Mouse (Mus musculus) embryonic facial prominence, embryonic 13.5 days (tissue): ENCODE data around the gene Nars2. TPM values are rescaled to one million over a fixed set of nuclear protein-coding genes. Genes with fewer than 3 reads are reported as not detected.

Experiments used
- ATAC-seq: fragments of 200-750 bp; cut with Nextera tagmentation; 2 replicates; pipeline ENCODE4 v1.8.0; 2017; ENCODE audit warnings: low read depth; ENCODE audit not compliant: insufficient number of reproducible peaks, insufficient read depth, low FRiP score, low TSS enrichment
- H3K27ac ChIP-seq: fragments of 300-500 bp; sonication (generic); 2 replicates; pipeline ENCODE4 v1.5.1; 2015; ENCODE audit warnings: moderate library complexity, mild to moderate bottlenecking, inconsistent platforms
- H3K27me3 ChIP-seq: fragments of 300-500 bp; sonication (generic); 2 replicates; pipeline ENCODE4 v1.6.1; 2015; ENCODE audit warnings: mild to moderate bottlenecking, inconsistent platforms
- H3K36me3 ChIP-seq: fragments of 300-500 bp; sonication (generic); 2 replicates; pipeline ENCODE4 v1.6.1; 2015; ENCODE audit warnings: mild to moderate bottlenecking, inconsistent platforms
- H3K4me1 ChIP-seq: fragments of 300-500 bp; sonication (generic); 2 replicates; pipeline ENCODE4 v1.6.1; 2015; ENCODE audit warnings: inconsistent platforms
- H3K4me2 ChIP-seq: fragments of 300-500 bp; sonication (generic); 2 replicates; pipeline ENCODE4 v1.6.1; 2015; ENCODE audit warnings: moderate library complexity, mild to moderate bottlenecking, inconsistent platforms
- H3K4me3 ChIP-seq: fragments of 300-500 bp; sonication (generic); 2 replicates; pipeline ENCODE4 v1.5.1; 2015; ENCODE audit warnings: mild to moderate bottlenecking, inconsistent platforms
- H3K9ac ChIP-seq: fragments of 300-500 bp; sonication (generic); 2 replicates; pipeline ENCODE4 v1.6.1; 2015; ENCODE audit warnings: mild to moderate bottlenecking, inconsistent platforms
- H3K9me3 ChIP-seq: fragments of 300-500 bp; sonication (generic); 2 replicates; pipeline ENCODE4 v1.6.1; 2016; ENCODE audit warnings: inconsistent platforms
- WGBS: fragments of 180-500 bp; shearing (Covaris S2); methylation state at CpG from one replicate; pipeline ENCODE4 v1.1.7; 2015; ENCODE audit warnings: mixed read lengths; 5-methylcytosine and 5-hydroxymethylcytosine counted together
- polyA plus RNA-seq: library from polyadenylated mRNA; unstranded; fragments of >200 nt; fragmentation: Nextera tagmentation; extraction: Ambion mirVana; gene quantifications from 2 replicates; pipeline ENCODE4 v1.2.1, GENCODE M21; 2015

Nars2 gene
- polyA plus RNA-seq, 1 experiment from 2014 or later = 26.6 TPM

DNA sequence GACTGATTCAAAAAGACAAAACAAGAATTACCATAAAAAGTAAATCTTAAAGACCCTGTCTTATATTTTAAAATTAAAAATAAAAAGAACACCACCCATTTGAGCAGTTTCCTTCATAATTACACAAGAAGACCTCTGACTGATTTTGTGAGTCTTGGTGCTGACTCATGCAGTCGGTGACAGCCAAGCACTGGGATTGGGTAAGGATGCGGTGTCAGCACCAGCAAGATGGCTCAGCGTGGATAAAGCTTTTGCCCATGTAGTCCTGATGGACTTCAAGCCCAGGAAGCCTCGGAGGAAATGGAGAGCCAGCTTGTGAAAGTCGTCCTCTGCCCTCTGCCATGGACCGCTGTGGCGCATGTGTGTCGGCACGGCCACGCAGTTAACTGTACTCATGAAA is 77.8 kb downstream of the Nars2 start:
- Histone ChIP-seq H3K4me2 (no peak overlapping the region), H3K4me3 (no peak overlapping the region), H3K9ac (no peak overlapping the region), H3K36me3 (peaks cover 11% of the 10 kb centered on the region; the same call in 1 of the 2 replicates), H3K27me3 (no peaks in the 10 kb centered on the region), H3K9me3 (no peaks in the 10 kb centered on the region), H3K4me1 (0 out of 2 replicates have a peak, but pooled peaks cover 3% of the 10 kb centered on the region), H3K27ac (no peak overlapping the region)
- ATAC-seq = no peak
- WGBS = 94% methylated on average over 10 of the region's 10 CpGs

DNA sequence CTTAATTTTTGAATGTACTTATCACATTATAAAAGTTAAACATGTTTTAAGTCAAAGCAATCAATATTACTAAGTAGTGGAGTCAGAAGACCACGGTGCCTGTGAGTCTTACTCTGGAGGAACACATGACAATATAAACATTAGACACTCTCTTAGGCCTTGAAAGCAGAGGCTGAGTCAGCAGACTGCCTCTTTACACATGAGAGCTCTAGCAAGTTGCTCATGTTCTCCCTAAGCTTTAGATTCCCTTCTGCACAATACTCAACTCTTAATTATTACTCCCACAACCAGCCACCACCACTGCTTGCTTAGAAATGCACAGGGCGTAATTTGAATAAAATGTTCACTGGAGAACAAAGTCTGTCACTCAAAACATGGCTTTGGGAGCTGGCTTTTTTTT is 81.1 kb downstream of the Nars2 start:
- WGBS = 74% methylated on average over 2 of the region's 2 CpGs
- no peak for ATAC-seq

DNA sequence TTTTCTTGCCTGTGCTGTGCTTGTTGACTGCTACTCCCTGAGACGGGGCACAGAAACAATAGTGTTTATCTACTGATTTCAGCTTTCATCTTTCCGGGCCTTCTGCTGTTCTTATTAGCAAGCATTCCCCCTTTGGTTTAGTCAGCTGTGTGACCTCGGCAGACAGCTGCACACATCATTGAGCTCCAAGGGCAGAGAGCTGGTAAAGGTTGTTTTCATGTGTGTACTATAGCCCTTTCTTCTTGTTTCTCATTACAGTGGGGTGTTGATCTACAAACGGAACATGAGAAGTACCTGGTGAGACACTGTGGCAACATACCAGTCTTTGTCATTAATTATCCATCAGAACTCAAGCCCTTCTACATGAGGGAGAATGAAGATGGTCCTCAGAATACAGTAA is 88.3 kb downstream of the Nars2 start:
- Histone ChIP-seq H3K27ac (no peak overlapping the region), H3K36me3 (peaks cover 22% of the 10 kb centered on the region; the same call in 1 of the 2 replicates), H3K9me3 (no peaks in the 10 kb centered on the region), H3K4me1 (no peaks in the 10 kb centered on the region), H3K4me2 (no peak overlapping the region), H3K9ac (no peak overlapping the region), H3K27me3 (no peaks in the 10 kb centered on the region), H3K4me3 (no peak overlapping the region)
- no peak for ATAC-seq
- 77% methylated on average over 4 of the region's 4 CpGs for WGBS

More for the DNA sequence above, 81.1 kb downstream of the Nars2 start:
- Histone ChIP-seq H3K27me3 (no peaks in the 10 kb centered on the region), H3K4me3 (no peak overlapping the region), H3K4me1 (0 out of 2 replicates have a peak, but pooled peaks cover 3% of the 10 kb centered on the region), H3K36me3 (peaks cover 7% of the 10 kb centered on the region; the same call in 1 of the 2 replicates), H3K4me2 (no peak overlapping the region), H3K9ac (no peak overlapping the region), H3K27ac (no peak overlapping the region), H3K9me3 (no peaks in the 10 kb centered on the region)

DNA sequence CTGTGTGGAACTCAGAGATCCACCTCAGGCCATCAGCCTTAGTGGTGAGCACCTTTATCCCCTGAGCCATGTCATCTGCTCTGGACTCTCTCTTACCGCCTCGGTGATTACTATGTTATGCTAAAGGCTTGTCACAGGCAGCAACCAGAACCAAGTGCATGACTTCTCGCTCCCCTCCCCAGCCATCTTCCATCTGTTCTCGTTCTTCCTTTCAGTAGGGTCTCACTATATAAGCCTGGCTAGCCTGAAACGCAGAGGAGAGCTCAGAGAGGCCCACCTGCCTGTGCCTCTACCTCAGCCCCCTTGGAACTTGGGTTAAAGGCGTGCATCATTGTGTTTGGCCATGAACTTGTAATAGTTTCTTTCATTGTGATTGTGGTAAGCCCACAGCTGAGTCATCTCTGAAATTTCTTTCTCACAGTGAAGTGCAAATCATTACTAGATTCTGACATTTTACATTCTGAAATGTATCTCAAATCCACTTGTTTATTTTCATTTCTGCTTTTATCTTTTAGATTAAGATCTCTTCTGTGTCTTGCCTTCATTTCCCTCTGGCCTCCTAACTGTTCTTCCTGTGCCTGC is 90.7 kb downstream of the Nars2 start:
- Histone ChIP-seq H3K27ac (no peak overlapping the region), H3K4me3 (no peak overlapping the region), H3K4me1 (no peaks in the 10 kb centered on the region), H3K27me3 (no peaks in the 10 kb centered on the region), H3K36me3 (peaks cover 24% of the 10 kb centered on the region), H3K9ac (no peak overlapping the region), H3K9me3 (no peaks in the 10 kb centered on the region), H3K4me2 (no peak overlapping the region)
- 84% methylated on average over 6 of the region's 6 CpGs for WGBS
- no peak for ATAC-seq

DNA sequence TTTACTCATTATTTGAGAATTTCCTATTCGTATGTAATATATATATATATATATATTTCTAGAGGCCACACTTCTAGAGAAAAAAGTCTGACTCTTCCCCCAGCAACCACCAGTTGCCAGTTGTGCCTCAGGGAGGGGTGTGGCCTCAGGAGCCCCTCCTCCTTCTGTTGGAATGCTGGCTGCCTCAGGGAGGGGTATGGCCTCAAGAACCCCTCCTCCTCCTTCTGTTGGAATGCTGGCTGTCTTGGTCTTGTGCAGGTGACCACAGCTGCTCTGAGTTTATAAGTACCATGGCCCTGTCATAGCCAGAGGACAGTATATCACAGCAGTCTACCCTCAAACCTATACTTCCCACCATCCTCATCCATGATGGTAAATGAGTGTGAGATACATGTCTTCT is 91.7 kb downstream of the Nars2 start:
- Histone ChIP-seq H3K9ac (no peak overlapping the region), H3K9me3 (no peaks in the 10 kb centered on the region), H3K4me3 (no peak overlapping the region), H3K27me3 (no peaks in the 10 kb centered on the region), H3K4me1 (no peaks in the 10 kb centered on the region), H3K4me2 (no peak overlapping the region), H3K27ac (no peak overlapping the region), H3K36me3 (peaks cover 29% of the 10 kb centered on the region)
- no peak for ATAC-seq
- WGBS = 84% methylated on average over 1 of the region's 1 CpGs

DNA sequence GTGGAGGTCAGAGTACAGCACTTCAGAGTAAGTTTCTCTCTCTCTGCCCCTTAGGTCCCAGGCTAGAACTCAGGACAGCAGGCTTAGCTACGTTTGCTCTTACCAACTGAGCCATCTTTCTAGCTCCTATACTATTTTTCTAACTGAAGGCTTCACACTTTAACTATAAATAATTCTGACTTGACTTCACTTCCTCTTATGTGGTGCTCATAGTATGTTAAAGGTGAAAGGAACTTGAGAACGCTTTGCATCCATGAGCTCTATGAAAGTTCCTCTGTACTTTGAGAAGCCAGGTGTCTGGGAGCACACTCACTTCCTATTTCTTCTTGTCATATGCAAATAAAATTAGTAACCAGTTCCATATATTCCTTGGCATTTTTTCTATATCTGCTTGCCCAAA is 109.7 kb downstream of the Nars2 start:
- Histone ChIP-seq H3K4me2 (no peak overlapping the region), H3K4me1 (no peaks in the 10 kb centered on the region), H3K27ac (no peak overlapping the region), H3K36me3 (peaks cover 28% of the 10 kb centered on the region), H3K9ac (no peak overlapping the region), H3K4me3 (no peak overlapping the region), H3K9me3 (no peaks in the 10 kb centered on the region), H3K27me3 (no peaks in the 10 kb centered on the region)
- WGBS = 94% methylated on average over 2 of the region's 2 CpGs
- no peak for ATAC-seq

DNA sequence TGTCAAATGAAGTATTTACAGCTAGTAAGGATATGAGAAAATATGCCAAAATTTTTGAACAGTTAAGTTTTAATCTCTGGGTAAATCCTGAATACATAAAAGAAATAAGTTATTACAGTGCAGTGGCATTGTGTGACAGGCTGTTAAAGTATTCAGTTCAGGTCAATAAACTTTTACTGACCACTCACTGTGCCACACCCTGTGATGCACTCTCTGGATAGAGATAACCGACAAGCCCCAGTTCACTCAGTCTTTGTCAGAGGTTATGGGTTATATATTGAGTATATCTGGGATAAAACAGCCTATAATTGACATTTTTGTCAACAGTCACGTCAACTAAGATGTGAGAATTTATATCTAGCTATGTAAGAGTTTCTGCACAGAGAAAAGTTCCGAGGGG is 120.2 kb downstream of the Nars2 start:
- no peak overlapping the region for H3K4me2 ChIP-seq
- no peak for ATAC-seq
- 0 out of 2 replicates have a peak, but pooled peaks cover 2% of the 10 kb centered on the region for H3K36me3 ChIP-seq
- H3K9ac ChIP-seq = no peak overlapping the region
- no peak overlapping the region for H3K4me3 ChIP-seq
- H3K27me3 ChIP-seq = no peaks in the 10 kb centered on the region
- no peaks in the 10 kb centered on the region for H3K9me3 ChIP-seq
- H3K4me1 ChIP-seq = no peaks in the 10 kb centered on the region
- WGBS = 84% methylated on average over 3 of the region's 3 CpGs
- no peak overlapping the region for H3K27ac ChIP-seq

DNA sequence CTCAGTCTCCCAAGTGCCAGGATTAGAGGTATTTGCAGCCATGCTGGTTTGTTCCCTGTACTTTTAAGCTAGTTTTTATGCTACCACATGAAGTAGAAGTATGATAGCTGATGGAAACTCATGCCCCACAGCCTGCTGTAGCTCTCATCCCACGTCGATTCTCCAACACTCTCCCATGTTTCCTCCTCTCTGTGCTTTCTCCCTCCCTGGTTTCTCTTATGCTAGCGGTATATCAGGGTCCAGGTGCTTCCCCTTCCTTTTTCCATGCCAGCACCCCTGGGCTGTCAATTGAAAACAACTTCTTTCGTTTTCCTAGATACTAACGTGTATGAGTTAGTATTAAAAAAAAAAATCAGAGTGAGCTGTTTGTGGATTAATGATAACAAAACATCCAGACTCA is 120.8 kb downstream of the Nars2 start:
- WGBS = 79% methylated on average over 5 of the region's 5 CpGs
- H3K36me3 ChIP-seq = 0 out of 2 replicates have a peak, but pooled peaks cover 2% of the 10 kb centered on the region
- H3K9ac ChIP-seq = no peak overlapping the region
- H3K27me3 ChIP-seq = no peaks in the 10 kb centered on the region
- H3K9me3 ChIP-seq = no peaks in the 10 kb centered on the region
- no peaks in the 10 kb centered on the region for H3K4me1 ChIP-seq
- H3K4me3 ChIP-seq = no peak overlapping the region
- H3K27ac ChIP-seq = no peak overlapping the region
- no peak overlapping the region for H3K4me2 ChIP-seq
- ATAC-seq = no peak

DNA sequence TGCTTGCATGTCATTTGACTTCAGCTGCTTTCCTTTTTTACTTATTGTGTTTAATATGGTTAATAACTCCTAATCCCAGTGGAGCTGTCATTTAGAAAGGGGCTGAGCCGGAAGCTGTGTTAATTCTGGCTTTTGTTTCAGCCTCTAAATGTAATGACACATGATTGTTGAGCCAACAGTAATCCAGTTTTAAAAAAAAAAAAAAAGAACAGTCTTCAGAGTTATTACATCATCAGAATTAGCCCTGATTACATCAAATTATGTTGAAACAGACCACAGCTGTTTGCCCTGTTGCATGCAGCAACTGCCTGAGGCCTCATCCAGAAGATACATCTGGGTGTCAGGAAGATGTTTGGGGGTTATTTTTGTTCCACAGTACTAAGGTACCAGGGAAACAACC is 123.7 kb downstream of the Nars2 start:
- Histone ChIP-seq H3K9ac (no peak overlapping the region), H3K27ac (no peak overlapping the region), H3K4me3 (no peak overlapping the region), H3K4me1 (peaks cover 4% of the 10 kb centered on the region; the same call in 1 of the 2 replicates), H3K9me3 (no peaks in the 10 kb centered on the region), H3K4me2 (no peak overlapping the region), H3K27me3 (no peaks in the 10 kb centered on the region), H3K36me3 (no peaks in the 10 kb centered on the region)
- ATAC-seq = no peak
- WGBS = 38% methylated on average over 1 of the region's 1 CpGs

DNA sequence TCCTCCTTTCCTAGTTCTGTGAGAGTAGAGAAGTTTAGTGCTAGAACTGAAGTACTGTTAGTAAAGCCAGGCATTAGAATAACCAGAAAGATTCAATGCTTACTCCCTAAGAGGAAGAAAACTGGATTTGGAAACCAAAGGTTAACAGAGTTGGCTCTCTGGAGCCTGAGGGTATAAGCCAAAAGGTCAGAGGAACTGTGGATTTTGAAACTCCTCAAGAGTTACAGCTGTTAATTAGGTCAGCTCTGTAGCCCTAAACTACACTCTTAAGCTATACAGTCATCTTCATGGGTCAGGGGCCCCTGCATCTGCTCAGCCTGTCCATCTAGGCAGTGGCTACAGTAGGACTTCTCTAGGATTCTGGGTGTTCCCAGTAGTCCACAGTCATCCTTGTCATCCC is 125.7 kb downstream of the Nars2 start:
- Histone ChIP-seq H3K27ac (no peak overlapping the region), H3K27me3 (no peaks in the 10 kb centered on the region), H3K4me2 (no peak overlapping the region), H3K9me3 (no peaks in the 10 kb centered on the region), H3K4me3 (no peak overlapping the region), H3K36me3 (no peaks in the 10 kb centered on the region), H3K9ac (no peak overlapping the region), H3K4me1 (peaks cover 8% of the 10 kb centered on the region)
- ATAC-seq = no peak

DNA sequence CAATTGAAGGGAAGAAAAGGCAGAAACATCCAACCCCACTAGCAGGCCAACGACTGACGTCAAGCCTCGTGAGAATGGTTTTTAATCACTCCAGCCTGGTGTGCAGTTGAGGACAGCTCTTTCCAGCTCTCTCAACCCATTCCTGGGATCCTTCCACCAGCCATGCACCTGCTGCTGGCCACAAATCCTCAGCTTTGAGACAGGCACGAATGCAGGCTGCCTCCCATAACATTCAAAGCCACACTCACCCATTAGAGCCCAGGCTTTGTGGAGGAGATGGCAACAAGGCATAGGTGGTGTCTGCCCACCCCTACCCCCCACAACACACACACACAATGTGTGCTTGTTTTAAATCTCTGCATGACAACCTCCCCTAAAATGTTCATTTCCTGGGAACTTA is 127.4 kb downstream of the Nars2 start:
- ATAC-seq = no peak
- 47% methylated on average over 4 of the region's 4 CpGs for WGBS

DNA sequence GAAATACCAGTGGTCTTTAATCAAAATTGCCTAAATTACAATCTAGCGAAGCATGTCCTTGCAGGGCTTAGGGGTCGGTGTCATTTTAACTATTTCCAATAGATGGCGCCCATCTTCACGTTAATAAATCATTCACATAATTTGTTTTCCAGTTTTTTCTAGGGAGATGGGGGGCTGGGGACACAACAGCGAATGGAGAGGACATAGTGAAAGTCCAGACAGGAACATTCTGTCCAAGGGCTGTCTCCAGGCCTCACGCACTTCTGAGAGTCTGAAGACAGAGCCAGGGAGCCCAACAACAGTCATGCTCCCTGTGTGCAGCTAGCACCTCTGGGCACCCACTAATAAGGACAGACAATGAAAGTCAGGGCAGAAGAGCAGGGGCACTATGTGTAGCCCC is 127.8 kb downstream of the Nars2 start:
- no peak for ATAC-seq
- H3K27me3 ChIP-seq = no peaks in the 10 kb centered on the region
- H3K4me1 ChIP-seq = peaks cover 14% of the 10 kb centered on the region
- no peak overlapping the region for H3K27ac ChIP-seq
- WGBS = 9% methylated on average over 6 of the region's 6 CpGs
- H3K4me3 ChIP-seq = no peak overlapping the region
- H3K9me3 ChIP-seq = no peaks in the 10 kb centered on the region
- peak overlapping the region; percentile 27 for H3K4me2 ChIP-seq
- H3K9ac ChIP-seq = no peak overlapping the region
- H3K36me3 ChIP-seq = no peaks in the 10 kb centered on the region

More for the DNA sequence above, 127.4 kb downstream of the Nars2 start:
- Histone ChIP-seq H3K9me3 (no peaks in the 10 kb centered on the region), H3K36me3 (no peaks in the 10 kb centered on the region), H3K9ac (no peak overlapping the region), H3K27ac (no peak overlapping the region), H3K4me1 (peaks cover 14% of the 10 kb centered on the region), H3K4me2 (no peak overlapping the region), H3K4me3 (no peak overlapping the region), H3K27me3 (no peaks in the 10 kb centered on the region)
